Mouse (Mus musculus) small intestine, adult 2 months (tissue): ENCODE data around the gene Nudt3. TPM values are rescaled to one million over a fixed set of nuclear protein-coding genes. Genes with fewer than 3 reads are reported as not detected.

ENCODE experiments used
- H3K27ac ChIP-seq: fragments of 200-500 bp; 2 replicates; pipeline ENCODE4 v1.5.1; 2012; ENCODE audit warnings: low read depth, low read length, control low read depth, inconsistent platforms; ENCODE audit not compliant: insufficient read depth
- H3K27me3 ChIP-seq: fragments of 200-500 bp; 2 replicates; pipeline ENCODE4 v1.6.1; 2012; ENCODE audit warnings: mild to moderate bottlenecking, moderate library complexity, low read length, inconsistent platforms; ENCODE audit not compliant: control insufficient read depth, insufficient read depth
- H3K36me3 ChIP-seq: fragments of 200-500 bp; 2 replicates; pipeline ENCODE4 v1.6.1; 2012; ENCODE audit warnings: mild to moderate bottlenecking, low read length, control low read depth, inconsistent platforms; ENCODE audit not compliant: control insufficient read depth, insufficient read depth
- H3K4me1 ChIP-seq: fragments of 200-500 bp; 2 replicates; pipeline ENCODE4 v1.6.1; 2012; ENCODE audit warnings: low read length, inconsistent platforms, mixed read lengths; ENCODE audit not compliant: control insufficient read depth, insufficient read depth, insufficient read length
- H3K4me3 ChIP-seq: fragments of 200-500 bp; 2 replicates; pipeline ENCODE4 v1.5.1; 2012; ENCODE audit warnings: low read depth, mild to moderate bottlenecking, control low read depth, inconsistent platforms, low read length, moderate library complexity
- CTCF ChIP-seq: fragments of 200-500 bp; IDR thresholded peaks from 2 replicates; pipeline ENCODE4 v1.5.1; 2012; ENCODE audit warnings: low read depth, mild to moderate bottlenecking, control low read depth, inconsistent platforms, low read length, moderate library complexity, mixed read lengths; ENCODE audit not compliant: insufficient replicate concordance, insufficient read length; ENCODE audit errors: extremely low read depth
- POLR2A ChIP-seq: fragments of 200-500 bp; IDR thresholded peaks from 2 replicates; pipeline ENCODE4 v1.6.1; 2012; ENCODE audit warnings: low read depth, mild to moderate bottlenecking, control low read depth, inconsistent platforms, low read length, moderate library complexity
- WGBS: fragments of 180-500 bp; shearing (Covaris S2); methylation state at CpG from one replicate; pipeline ENCODE4 v1.1.7; 2018; 5-methylcytosine and 5-hydroxymethylcytosine counted together
- polyA plus RNA-seq: library from polyadenylated mRNA; depleted of rRNA; stranded (reverse); fragments of >200 nt; gene quantifications from 2 replicates; pipeline ENCODE4 v1.2.3, GENCODE M21; 2012; rRNA removed

The Nudt3 gene
- polyA plus RNA-seq, 1 experiment: 58.9 TPM

GRCm38 (mm10) chr17:27533354-27533753 lies 89.9 kb downstream of the Nudt3 start:
- Histone ChIP-seq H3K4me1 (no peaks in the 10 kb centered on the region; the same call in 1 of the 2 replicates), H3K4me3 (no peak overlapping the region), H3K36me3 (no peaks in the 10 kb centered on the region), H3K27me3 (no peaks in the 10 kb centered on the region), H3K27ac (no peak overlapping the region)
- 91% methylated on average over 3 of the region's 3 CpGs for WGBS
- TF ChIP-seq CTCF: peak; percentile 13; the same call in 1 of the 2 replicates
- no peak for TF ChIP-seq POLR2A

- WGBS: 77% methylated on average over 8 of the region's 8 CpGs
- Histone ChIP-seq H3K36me3 (no peaks in the 10 kb centered on the region), H3K4me1 (no peaks in the 10 kb centered on the region; the same call in 1 of the 2 replicates), H3K27ac (no peak overlapping the region), H3K27me3 (no peaks in the 10 kb centered on the region), H3K4me3 (no peak overlapping the region)
- TF ChIP-seq POLR2A: no peak
- no peak for TF ChIP-seq CTCF
Measured at GRCm38 (mm10) chr17:27532095-27532494, 91.2 kb downstream of the Nudt3 start.

Other genes starting within 250 kb of the Nudt3 start
- 0.88 and 4.1 TPM in 2 replicates for gene Grm4, start 102.1 kb downstream of the Nudt3 start, polyA plus RNA-seq
- gene Hmga1, start 67.0 kb downstream of the Nudt3 start, polyA plus RNA-seq: 63.0 and 91.0 TPM in 2 replicates
- gene AI413582, start 57.7 kb downstream of the Nudt3 start, polyA plus RNA-seq: 21.6 and 34.7 TPM in 2 replicates
- gene RPS10-NUDT3, start 11.7 kb upstream of the Nudt3 start, polyA plus RNA-seq: not detected in 2 replicates
- gene Rps10, start 13.2 kb upstream of the Nudt3 start, polyA plus RNA-seq: 1,015 and 1,308 TPM in 2 replicates
- 1.2 and 2.2 TPM in 2 replicates for gene Pacsin1, start 32.0 kb upstream of the Nudt3 start, polyA plus RNA-seq
- 43.8 and 57.5 TPM in 2 replicates for gene Spdef, start 105.5 kb upstream of the Nudt3 start, polyA plus RNA-seq
- 45.6 and 89.6 TPM in 2 replicates for gene D17Wsu92e, start 197.2 kb upstream of the Nudt3 start, polyA plus RNA-seq
- 60.8 and 108 TPM in 2 replicates for gene Snrpc, start 214.7 kb upstream of the Nudt3 start, polyA plus RNA-seq
- gene Uhrf1bp1, start 232.9 kb upstream of the Nudt3 start, polyA plus RNA-seq: 1.8 TPM in 2 replicates